Mouse (Mus musculus) MEL-GATA-1-ER (cell line): ENCODE data around the gene Gstt4.

Experiments
- DNase-seq: peaks from one replicate; pipeline ENCODE4 v3.0.0-alpha.2; 2012; ENCODE audit warnings: low read depth; ENCODE audit errors: extremely low read depth

The Gstt4 gene

GRCm38 (mm10) chr10:75835761-75836531 lies 13.6 kb upstream of the Gstt4 start:
- DNase-seq, result no peak

GRCm38 (mm10) chr10:75835307-75835706 lies 13.0 kb upstream of the Gstt4 start:
- peak; percentile 85 for DNase-seq

GRCm38 (mm10) chr10:75834721-75835120 lies 12.4 kb upstream of the Gstt4 start:
- DNase-seq, result no peak

GRCm38 (mm10) chr10:75834250-75834649 lies 11.9 kb upstream of the Gstt4 start:
- no peak for DNase-seq

- DNase-seq, result no peak
These were observed 11.2 kb upstream of the Gstt4 start for GRCm38 (mm10) chr10:75833456-75834080.

- DNase-seq, result no peak
These were observed 10.0 kb upstream of the Gstt4 start for GRCm38 (mm10) chr10:75832272-75832895.

GRCm38 (mm10) chr10:75830275-75830670 lies 7.9 kb upstream of the Gstt4 start:
- DNase-seq, result no peak

GRCm38 (mm10) chr10:75829529-75830274 lies 7.4 kb upstream of the Gstt4 start:
- no peak for DNase-seq

GRCm38 (mm10) chr10:75828500-75828931 lies 6.2 kb upstream of the Gstt4 start:
- DNase-seq, result no peak

- no peak for DNase-seq
These were observed 5.5 kb upstream of the Gstt4 start for GRCm38 (mm10) chr10:75827668-75828360.

GRCm38 (mm10) chr10:75824530-75824929 lies 2.2 kb upstream of the Gstt4 start:
- DNase-seq, result no peak

- no peak for DNase-seq
These were observed 1.4 kb upstream of the Gstt4 start for GRCm38 (mm10) chr10:75823782-75824181.

GRCm38 (mm10) chr10:75819882-75820281 lies 2.5 kb downstream of the Gstt4 start:
- DNase-seq, result no peak

GRCm38 (mm10) chr10:75818641-75819040 lies 3.7 kb downstream of the Gstt4 start:
- no peak for DNase-seq

- DNase-seq, result no peak
These were observed 18.1 kb downstream of the Gstt4 start for GRCm38 (mm10) chr10:75804217-75804616.

GRCm38 (mm10) chr10:75798176-75798696 lies 24.1 kb downstream of the Gstt4 start, which contains the start of gene Gstt1:
TSS of gene Gstt1 (minus strand) at chr10:75798584.
- peak; percentile 39 for DNase-seq

GRCm38 (mm10) chr10:75797619-75798175 lies 24.6 kb downstream of the Gstt4 start:
- no peak for DNase-seq

GRCm38 (mm10) chr10:75796731-75797516 lies 25.4 kb downstream of the Gstt4 start:
- DNase-seq, result no peak

GRCm38 (mm10) chr10:75794880-75795279 lies 27.5 kb downstream of the Gstt4 start:
- no peak for DNase-seq

- DNase-seq, result no peak
These were observed 31.6 kb downstream of the Gstt4 start for GRCm38 (mm10) chr10:75790773-75791172.
